Mouse (Mus musculus) pancreas, adult 10 weeks (tissue): Measurements from ENCODE around the gene AI854703. TPM values are rescaled to one million over a fixed set of nuclear protein-coding genes. Genes with fewer than 3 reads are reported as not detected.

Experiments
- polyA plus RNA-seq: library from polyadenylated mRNA; stranded (reverse); fragments of 350-450 nt; fragmentation: Illumina TruSeq; extraction: RNeasy Lipid Tissue Mini Kit (QIAGEN cat#74804); gene quantifications from one replicate; pipeline ENCODE4 v1.2.3, GENCODE M21; 2015; ENCODE audit warnings: low read depth, low replicate concordance; ENCODE audit not compliant: insufficient read depth

The AI854703 gene
- not detected for polyA plus RNA-seq

GRCm38 (mm10) chr6:48626464-48626863, at the start of gene AI854703:
Gene AI854703, plus strand, starts transcription at chr6:48626764.

DNA sequence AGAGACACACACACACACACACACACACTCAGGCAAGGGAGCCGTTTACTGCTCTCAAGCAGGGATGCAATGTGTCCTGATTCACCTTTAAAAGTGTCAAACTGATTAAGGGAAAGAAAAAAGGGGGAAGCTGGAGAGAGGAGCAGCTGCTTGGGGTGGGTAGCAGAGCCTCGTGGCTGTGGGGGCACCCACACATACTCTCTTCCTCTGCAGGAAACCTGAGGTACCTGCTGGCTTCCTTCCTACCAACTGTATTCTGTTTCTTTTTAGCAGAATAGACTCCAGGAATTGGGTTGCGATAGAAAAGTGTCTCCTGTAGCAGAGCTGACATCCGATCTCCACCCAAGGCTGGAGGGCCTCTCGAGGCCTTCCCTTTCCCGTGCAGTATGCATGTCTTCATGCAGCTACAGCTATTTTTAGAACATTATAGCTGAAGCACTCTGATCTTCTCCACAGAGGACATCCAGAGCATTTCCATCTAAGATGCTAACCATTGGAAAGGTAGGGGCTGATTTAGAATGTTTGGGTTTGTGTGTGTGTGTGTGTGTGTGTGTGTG, 37.3 kb upstream of the AI854703 start, which contains the start of gene Gm45021:
Gene Gm45021, plus strand, starts transcription at position 417 of the 557 bp plus-strand sequence.

GRCm38 (mm10) chr6:48593158-48594042, 33.2 kb upstream of the AI854703 start, which contains the start of the genes Repin1 and Gm44965:
Gene Repin1, plus strand, starts transcription at chr6:48593883.
Gene Gm44965, plus strand, starts transcription at chr6:48593941.

DNA sequence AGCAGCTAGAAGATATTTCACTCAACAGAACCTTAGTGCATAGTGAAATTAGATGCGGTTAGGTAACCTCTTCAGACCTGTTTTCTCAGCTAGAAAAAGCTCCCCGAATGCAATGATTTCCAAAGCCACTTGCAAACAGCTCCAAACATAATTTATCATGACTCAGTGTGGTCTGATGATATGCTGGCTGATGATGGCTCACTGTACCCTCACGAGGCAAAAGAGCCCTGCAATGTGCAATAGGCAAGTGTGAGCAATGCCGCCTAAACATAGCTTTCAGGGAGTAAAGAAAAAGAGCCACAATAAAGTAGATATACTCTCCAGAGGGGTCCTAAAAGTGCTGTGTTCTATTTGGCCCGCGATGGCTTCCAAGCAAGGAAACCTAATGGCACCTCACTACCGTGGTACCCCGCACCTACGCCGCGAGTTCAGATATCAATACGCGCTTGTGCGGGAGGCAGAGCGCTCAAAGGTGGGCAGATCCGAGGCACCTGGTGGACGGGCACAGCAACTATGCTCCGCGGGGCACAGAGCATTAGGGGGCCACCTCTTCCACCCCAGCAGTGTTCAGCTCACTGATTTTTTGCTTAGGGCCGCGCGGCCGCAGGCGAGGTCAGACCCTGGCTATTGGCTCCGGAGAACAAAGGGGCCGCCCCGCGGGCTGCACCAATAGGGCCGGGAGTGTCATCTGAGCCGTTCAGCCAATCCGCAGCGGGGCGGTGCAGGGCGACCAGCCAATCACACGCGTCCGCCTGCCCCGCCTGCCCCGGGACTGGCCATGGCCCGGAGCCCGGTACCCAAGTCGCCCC, 25.1 kb upstream of the AI854703 start, which contains the start of gene Zfp775:
Gene Zfp775, plus strand, starts transcription at position 793 of the 809 bp plus-strand sequence.

DNA sequence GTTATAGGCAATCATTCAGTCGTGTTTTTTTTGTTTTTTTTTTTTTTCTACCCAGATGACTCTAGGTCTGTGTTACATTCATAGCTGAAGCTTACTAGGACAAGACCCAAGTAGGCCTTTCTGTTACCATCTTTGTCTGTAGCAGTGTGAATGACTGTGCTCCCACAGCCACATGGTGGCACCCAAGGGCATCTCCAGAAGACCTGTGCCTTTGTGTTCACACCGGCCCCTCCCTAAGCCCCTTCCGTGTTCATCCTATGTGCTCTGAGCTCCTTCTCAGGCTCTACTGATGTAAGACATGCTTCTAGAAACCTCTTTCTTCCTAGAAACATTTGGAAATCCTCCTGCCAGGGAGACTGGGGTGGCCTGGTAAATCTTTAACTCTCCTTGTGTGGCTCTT, 20.4 kb downstream of the AI854703 start, which contains the start of gene Gimap8:
Gene Gimap8, plus strand, starts transcription at position 240 of the 400 bp plus-strand sequence.

DNA sequence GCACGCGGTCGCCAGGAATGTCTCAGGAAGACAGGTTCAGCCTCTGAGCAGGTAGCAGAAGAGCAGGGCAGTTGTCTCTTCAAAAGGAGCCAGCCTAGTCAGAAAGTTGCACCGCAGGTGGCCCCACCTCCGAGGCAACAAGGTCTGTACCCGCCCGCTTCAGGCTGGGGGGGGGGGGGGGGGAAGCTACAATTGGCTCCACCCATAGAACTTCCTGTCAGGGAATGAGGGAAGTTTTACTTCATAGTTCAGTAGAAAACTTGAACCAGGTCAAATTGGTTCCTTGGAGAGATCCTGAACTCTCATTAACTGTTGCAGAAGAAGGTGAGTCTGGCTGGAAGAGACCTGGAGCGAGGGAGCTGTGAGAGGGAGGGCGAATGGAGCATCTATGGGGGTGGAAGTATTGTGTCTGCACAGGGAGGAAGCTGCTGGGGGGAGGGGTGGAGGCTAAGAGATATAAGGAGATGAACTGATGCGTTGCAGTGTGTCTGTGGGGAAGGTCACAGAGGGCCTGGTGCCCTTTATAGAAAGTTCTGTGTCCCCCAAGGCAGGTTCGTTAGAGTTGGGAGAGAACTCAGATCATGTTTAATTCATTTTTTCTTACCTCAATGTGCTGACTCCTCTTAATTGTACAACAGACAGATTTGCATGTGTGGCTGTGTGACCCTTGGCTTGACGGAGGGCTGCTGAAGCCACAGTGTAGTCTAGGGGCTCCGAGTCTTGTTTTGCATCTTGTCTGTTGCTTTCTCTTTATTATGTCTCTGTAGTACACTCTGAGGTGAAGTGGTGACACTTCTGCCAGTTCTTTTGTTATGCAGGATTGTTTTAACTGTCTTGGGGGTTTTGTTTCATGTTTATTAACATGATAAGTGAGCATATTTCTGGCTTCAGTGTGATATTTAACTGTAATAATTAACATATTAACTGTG, 49.6 kb downstream of the AI854703 start, which contains the start of gene Gimap9:
Gene Gimap9, plus strand, starts transcription at position 199 of the 929 bp plus-strand sequence.

Other genes starting within 250 kb of the AI854703 start
- 4.0 TPM for gene Krba1, start 231.2 kb upstream of the AI854703 start, polyA plus RNA-seq
- gene Zfp467, start 180.9 kb upstream of the AI854703 start, polyA plus RNA-seq: 10.7 TPM
- gene Sspo, start 178.5 kb upstream of the AI854703 start, polyA plus RNA-seq: 0.68 TPM
- 9.6 TPM for gene Atp6v0e2, start 89.1 kb upstream of the AI854703 start, polyA plus RNA-seq
- 2.2 TPM for gene Lrrc61, start 72.0 kb upstream of the AI854703 start, polyA plus RNA-seq
- gene Rarres2, start 54.0 kb upstream of the AI854703 start, polyA plus RNA-seq: 112 TPM
- not detected for gene Gm45021, start 37.2 kb upstream of the AI854703 start, polyA plus RNA-seq
- 4.4 TPM for gene Repin1, start 32.9 kb upstream of the AI854703 start, polyA plus RNA-seq
- not detected for gene Gm44965, start 32.8 kb upstream of the AI854703 start, polyA plus RNA-seq
- 0.96 TPM for gene Zfp775, start 24.7 kb upstream of the AI854703 start, polyA plus RNA-seq
- 4.8 TPM for gene Gimap8, start 20.5 kb downstream of the AI854703 start, polyA plus RNA-seq
- gene Gimap9, start 49.4 kb downstream of the AI854703 start, polyA plus RNA-seq: 4.9 TPM
- 21.8 TPM for gene Gimap4, start 57.8 kb downstream of the AI854703 start, polyA plus RNA-seq
- 20.6 TPM for gene Gimap6, start 81.5 kb downstream of the AI854703 start, polyA plus RNA-seq
- not detected for gene Gm28053, start 91.8 kb downstream of the AI854703 start, polyA plus RNA-seq
- not detected for gene Gimap7, start 91.9 kb downstream of the AI854703 start, polyA plus RNA-seq
- 4.0 TPM for gene Gimap1, start 112.3 kb downstream of the AI854703 start, polyA plus RNA-seq
- 4.9 TPM for gene Gimap5, start 119.4 kb downstream of the AI854703 start, polyA plus RNA-seq
- gene Gimap3, start 144.1 kb downstream of the AI854703 start, polyA plus RNA-seq: 2.9 TPM
- gene Tmem176a, start 214.2 kb downstream of the AI854703 start, polyA plus RNA-seq: 37.5 TPM
- gene Tmem176b, start 214.7 kb downstream of the AI854703 start, polyA plus RNA-seq: 73.9 TPM
- not detected for gene Aoc1, start 246.1 kb downstream of the AI854703 start, polyA plus RNA-seq